Mouse (Mus musculus): ENCODE results near the gene Schip1.
"Not testable (repeated sequence)": the region's sequence is repeated elsewhere in the genome, so short reads cannot be mapped to it uniquely, and the experiment has no call there.

Gene Schip1

GRCm38 (mm10) chr3:68064731-68065130 is at the start of gene Schip1:
Schip1 (plus strand) TSS chr3:68064802.
- peak; percentile 82 for DNase-seq (ENCODE audit: low read depth, low spot score)

- DNase-seq (ENCODE audit: low read depth, low spot score), result no peak
Observed at GRCm38 (mm10) chr3:68015786-68016185, 48.8 kb upstream of the Schip1 start.

DNA sequence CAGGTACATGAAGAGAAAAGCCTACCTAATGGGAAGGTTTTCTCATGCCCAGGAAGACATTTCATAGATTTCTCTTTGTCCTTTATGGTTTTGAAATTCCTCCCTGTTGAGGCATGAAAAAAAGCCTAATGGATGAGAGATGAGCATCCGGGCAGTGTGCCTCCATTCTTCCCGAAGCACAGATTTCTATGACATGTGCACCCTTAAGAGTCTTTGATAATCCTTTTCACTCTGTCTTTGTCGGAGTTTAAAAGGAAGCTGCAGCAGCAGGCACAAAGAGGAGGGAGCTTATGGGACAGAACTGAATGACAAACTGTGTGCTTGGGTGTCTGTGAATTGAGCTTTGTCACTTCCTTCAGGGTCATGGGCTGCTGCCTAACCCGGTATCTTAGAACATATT is 45.2 kb upstream of the Schip1 start:
- no peak for DNase-seq (ENCODE audit: low read depth, low spot score)

DNA sequence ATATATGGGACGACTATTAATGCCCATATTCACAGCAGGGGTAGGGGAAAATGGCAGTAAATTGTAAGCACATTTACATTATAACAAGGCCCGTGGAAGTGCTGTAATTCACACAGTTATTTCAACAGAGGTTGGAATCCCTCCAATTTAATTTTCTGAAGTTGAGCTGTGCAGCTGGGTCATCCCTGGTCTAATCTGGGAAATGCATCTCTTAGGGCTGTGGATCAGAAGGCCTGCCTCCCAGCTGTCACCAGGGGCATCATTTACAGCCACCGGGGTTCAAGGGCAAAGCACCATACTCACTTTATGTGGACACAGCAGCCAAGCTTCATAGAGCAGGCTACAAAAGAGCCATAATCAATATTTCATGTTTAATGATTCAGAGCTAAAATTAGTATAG is 28.5 kb upstream of the Schip1 start:
- no peak for DNase-seq (ENCODE audit: low read depth, low spot score)

GRCm38 (mm10) chr3:68042951-68043350 is 21.7 kb upstream of the Schip1 start:
- no peak for DNase-seq (ENCODE audit: low read depth, low spot score)

- peak; percentile 65 for DNase-seq (ENCODE audit: low read depth, low spot score)
Observed at GRCm38 (mm10) chr3:68045475-68046416, 18.9 kb upstream of the Schip1 start.

DNA sequence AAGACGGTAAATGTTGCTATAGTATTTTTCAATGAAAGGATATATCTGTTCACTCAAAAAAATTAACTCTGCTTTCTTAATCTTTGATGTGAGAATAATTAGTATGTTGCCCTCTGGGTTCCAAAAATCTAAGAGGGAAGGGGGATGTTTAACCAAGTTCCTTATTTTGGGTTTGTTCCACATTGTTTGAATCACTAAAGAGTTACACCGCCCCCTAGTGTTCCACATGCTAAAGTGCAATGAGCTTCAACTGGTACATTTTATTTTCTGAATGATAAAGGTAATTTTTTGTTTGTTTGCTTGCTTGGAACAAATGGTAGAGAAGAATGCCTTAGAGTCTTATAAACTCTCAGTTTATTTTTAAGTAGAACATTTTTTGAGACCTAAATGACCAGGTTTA is 11.1 kb upstream of the Schip1 start:
- DNase-seq (ENCODE audit: low read depth, low spot score), result peak; percentile 40

GRCm38 (mm10) chr3:68055071-68055470 is 9.5 kb upstream of the Schip1 start:
- DNase-seq (ENCODE audit: low read depth, low spot score), result no peak

DNA sequence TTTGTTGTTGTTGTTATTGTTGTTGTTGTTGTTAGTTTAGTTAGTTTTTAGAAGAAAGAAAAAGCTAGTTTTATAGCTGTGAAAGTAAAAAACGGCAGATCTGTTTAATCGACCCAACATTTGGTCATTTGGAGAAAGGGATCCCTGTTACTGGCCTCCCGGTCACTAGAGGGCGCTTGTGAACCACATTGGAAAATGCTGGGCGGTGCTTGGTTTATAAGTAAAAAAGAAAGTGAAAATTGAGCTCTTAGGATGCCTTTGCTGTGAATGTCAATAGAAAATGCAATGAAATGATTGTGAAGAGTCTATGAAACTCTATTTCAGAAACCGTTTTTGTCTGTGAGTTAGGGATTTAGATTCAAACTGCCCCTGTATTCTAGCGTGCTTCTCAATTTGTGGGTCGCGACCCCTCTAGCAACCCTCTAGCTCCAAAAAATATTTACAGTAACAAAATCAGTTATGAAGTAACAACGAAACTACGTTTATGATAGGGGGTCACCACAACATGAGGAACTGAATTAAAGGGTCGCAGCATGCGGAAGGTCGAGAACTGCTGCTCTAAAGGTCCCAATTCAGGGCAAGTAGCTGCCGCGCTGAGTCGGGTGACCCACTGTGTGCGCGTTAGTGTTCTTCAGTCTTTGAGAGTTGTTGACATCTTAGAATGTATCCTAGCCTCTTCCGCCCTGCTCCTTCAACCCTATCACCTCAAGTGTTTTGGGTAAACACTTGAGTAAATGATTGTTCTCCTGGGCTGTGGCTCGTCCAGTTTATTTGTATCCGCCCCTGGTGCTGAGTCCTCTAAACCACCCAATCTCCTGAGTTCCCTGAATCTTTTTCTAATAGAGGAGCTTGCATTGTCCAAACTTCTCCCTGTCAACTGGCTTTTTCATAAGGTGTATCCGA is 8.0 kb upstream of the Schip1 start:
- peak; percentile 69 for DNase-seq (ENCODE audit: low read depth, low spot score)

- peak; percentile 33 for DNase-seq (ENCODE audit: low read depth, low spot score)
Observed at GRCm38 (mm10) chr3:68059162-68059800, 5.3 kb upstream of the Schip1 start.

DNA sequence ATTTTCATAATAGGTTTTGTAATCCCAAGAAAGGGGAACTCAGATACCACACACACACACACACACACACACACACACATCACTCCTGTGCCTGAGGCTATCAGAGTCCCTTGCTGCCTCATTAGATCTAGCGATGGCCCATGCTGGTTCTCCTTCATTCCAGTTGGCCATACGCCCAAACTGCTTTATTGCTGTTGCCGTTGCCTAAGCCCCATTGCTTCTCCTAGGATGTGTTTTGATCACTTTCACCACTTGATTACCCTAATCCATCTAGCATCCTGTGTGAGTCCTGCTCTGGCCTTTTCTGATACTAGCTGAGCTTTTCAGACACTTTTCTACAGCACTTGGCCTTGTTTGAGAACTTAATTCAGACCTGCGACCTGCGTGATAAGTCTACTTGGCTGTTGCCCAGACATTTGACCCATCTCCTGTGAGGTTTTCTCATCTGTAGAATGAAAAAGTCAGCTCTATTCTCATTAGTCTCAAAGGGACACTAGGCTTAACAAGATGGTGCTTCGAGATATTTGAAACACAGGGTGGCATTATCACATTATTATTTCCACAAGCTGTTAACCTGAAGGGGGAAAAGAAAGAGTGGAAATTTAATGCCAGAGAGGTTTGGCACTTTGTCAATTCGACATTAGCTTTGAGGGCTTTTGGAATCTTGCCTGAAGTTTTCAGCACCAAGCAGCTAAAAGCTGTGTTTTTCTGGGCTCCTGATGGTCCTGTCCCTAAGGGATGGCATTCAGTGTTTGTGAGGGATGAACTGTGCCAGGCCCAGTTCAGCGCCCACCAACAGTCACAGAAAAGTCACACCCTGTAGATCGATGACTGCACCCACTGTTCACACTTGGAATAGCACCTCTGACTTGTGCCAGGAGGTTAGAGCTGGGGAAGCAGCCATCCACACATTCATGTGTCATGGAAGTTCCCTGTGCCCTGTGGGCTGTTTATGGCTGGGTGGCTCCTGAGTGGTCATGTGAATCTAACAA is 7.1 kb downstream of the Schip1 start:
- no peak for DNase-seq (ENCODE audit: low read depth, low spot score)

- no peak for DNase-seq (ENCODE audit: low read depth, low spot score)
Observed at GRCm38 (mm10) chr3:68077406-68077805, 12.8 kb downstream of the Schip1 start.

- no peak for DNase-seq (ENCODE audit: low read depth, low spot score)
Observed at GRCm38 (mm10) chr3:68085024-68085423, 20.4 kb downstream of the Schip1 start.

- DNase-seq (ENCODE audit: low read depth, low spot score), result no peak
Observed at GRCm38 (mm10) chr3:68092108-68092507, 27.5 kb downstream of the Schip1 start.

DNA sequence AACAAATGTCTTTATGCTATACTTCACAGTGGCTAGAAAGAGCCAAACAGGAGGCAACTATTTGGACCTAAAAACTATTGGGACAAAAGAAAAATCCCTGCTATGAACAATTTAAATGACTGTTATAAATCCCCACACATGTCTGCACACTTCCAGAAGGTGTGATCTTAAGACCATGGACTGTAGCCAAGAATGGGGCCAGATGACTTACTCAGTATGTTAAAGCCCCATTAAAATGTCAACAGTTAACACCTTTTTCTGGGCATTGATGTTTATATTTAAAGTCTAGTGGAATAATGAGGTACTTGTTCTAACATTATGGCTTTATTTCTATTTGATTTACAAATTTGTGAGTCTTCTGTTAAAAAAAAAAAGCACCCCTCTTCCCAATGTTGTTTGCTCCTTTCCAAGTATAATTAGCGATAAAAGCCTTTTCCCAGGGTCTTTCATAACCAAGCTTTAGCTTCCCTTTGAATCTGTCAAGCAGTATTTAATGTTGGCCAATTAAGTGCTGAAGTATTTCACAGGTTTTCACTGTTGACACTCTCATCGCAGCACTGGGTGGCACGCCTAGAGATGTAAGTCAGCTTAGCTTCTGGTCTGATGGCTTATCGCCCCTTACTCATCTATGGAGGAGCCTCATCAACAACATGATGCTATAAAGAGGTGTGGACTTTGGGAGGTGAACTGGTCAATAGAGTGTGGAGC is 32.3 kb downstream of the Schip1 start:
- peak; percentile 82 for DNase-seq (ENCODE audit: low read depth, low spot score)

DNA sequence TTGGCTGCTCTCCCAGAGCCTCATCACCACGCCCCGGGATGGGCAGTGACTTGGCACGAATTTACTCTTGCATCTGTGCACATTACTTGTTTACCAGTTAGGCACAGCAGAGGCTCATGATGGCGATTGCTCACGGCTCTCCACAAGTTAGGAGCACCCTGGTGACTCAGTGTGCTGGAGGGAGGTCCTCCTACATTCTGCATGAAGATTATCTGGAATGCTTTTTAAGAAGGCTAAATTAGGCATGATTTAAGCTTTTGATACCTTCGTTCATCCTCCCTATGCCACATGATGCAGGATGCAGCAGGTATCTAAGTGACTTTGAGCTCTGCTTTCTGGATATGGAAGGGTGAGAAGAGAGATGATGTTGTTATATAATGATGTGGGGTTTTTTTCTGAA is 35.0 kb downstream of the Schip1 start:
- DNase-seq (ENCODE audit: low read depth, low spot score), result not testable (repeated sequence)

GRCm38 (mm10) chr3:68101343-68101742 is 36.7 kb downstream of the Schip1 start:
- DNase-seq (ENCODE audit: low read depth, low spot score), result no peak

GRCm38 (mm10) chr3:68105081-68105685 is 40.6 kb downstream of the Schip1 start:
- DNase-seq (ENCODE audit: low read depth, low spot score), result no peak

GRCm38 (mm10) chr3:68121338-68121737 is 56.7 kb downstream of the Schip1 start:
- DNase-seq (ENCODE audit: low read depth, low spot score), result no peak

Data from forelimb bud, embryonic 11.5 days (tissue).